Mouse (Mus musculus) C2C12 (cell line): ENCODE data around the gene Rnf145. TPM values are rescaled to one million over a fixed set of nuclear protein-coding genes. Genes with fewer than 3 reads are reported as not detected.

Experiments used
- H3K27me3 ChIP-seq: one replicate; pipeline ENCODE4 v1.6.1; 2011; ENCODE audit not compliant: control insufficient read depth, insufficient read depth, insufficient read length
- H3K36me3 ChIP-seq: one replicate; pipeline ENCODE4 v1.6.1; 2011; ENCODE audit not compliant: control insufficient read depth, insufficient read depth
- H3K4me3 ChIP-seq: one replicate; pipeline ENCODE4 v1.5.1; 2011; ENCODE audit warnings: mild to moderate bottlenecking, control low read depth; ENCODE audit not compliant: poor library complexity, insufficient read depth, severe bottlenecking
- H3K79me2 ChIP-seq: one replicate; pipeline ENCODE4 v1.6.1; 2011; ENCODE audit not compliant: control insufficient read depth, insufficient read depth
- H3K79me3 ChIP-seq: one replicate; pipeline ENCODE4 v1.6.1; 2011; ENCODE audit warnings: low read depth, control low read depth
- H3ac ChIP-seq: one replicate; pipeline ENCODE3; 2011; ENCODE audit warnings: low read depth; ENCODE audit not compliant: control insufficient read depth, insufficient read length
- CEBPB ChIP-seq: IDR thresholded peaks from one replicate; pipeline ENCODE4 v1.6.1; 2011; ENCODE audit warnings: low read depth, mild to moderate bottlenecking, control low read depth, moderate library complexity
- CTCF ChIP-seq: IDR thresholded peaks from one replicate; pipeline ENCODE4 v1.5.1; 2011; ENCODE audit not compliant: control insufficient read depth, insufficient read depth, insufficient read length
- FOSL1 ChIP-seq: IDR thresholded peaks from one replicate; pipeline ENCODE4 v1.8.0; 2011; ENCODE audit warnings: mild to moderate bottlenecking, low read length; ENCODE audit not compliant: poor library complexity, insufficient read depth, severe bottlenecking
- MAX ChIP-seq: IDR thresholded peaks from one replicate; pipeline ENCODE4 v1.6.1; 2011; ENCODE audit warnings: mild to moderate bottlenecking, control low read depth
- MYOD1 ChIP-seq: IDR thresholded peaks from one replicate; pipeline ENCODE4 v1.6.1; 2011; ENCODE audit warnings: low read depth; ENCODE audit not compliant: control insufficient read depth, insufficient read length
- MYOG ChIP-seq: IDR thresholded peaks from one replicate; pipeline ENCODE4 v1.6.1; 2011; ENCODE audit not compliant: control insufficient read depth, insufficient read length; ENCODE audit errors: extremely low read depth
- USF1 ChIP-seq: IDR thresholded peaks from one replicate; pipeline ENCODE4 v1.6.1; 2011; ENCODE audit warnings: low read depth, mild to moderate bottlenecking, control low read depth, moderate library complexity
- polyA plus RNA-seq: library from polyadenylated mRNA; unstranded; fragments of >200 nt; fragmentation: generic; extraction: Trizol; gene quantifications from one replicate; pipeline ENCODE4 v1.2.1, GENCODE M21; 2012; ENCODE audit warnings: missing spikeins

Rnf145 gene
- polyA plus RNA-seq, 1 experiment, result 68.9 TPM

GRCm38 (mm10) chr11:44574391-44574790, 55.6 kb downstream of the Rnf145 start:
- Histone ChIP-seq H3ac (no peak overlapping the region), H3K36me3 (no peaks in the 10 kb centered on the region), H3K79me3 (no peaks in the 10 kb centered on the region), H3K4me3 (no peak overlapping the region), H3K27me3 (no peaks in the 10 kb centered on the region), H3K79me2 (no peaks in the 10 kb centered on the region)
- no peak for TF ChIP-seq MYOG
- TF ChIP-seq FOSL1, result no peak
- TF ChIP-seq CTCF, result no peak
- TF ChIP-seq CEBPB, result no peak
- TF ChIP-seq MYOD1, result no peak
- no peak for TF ChIP-seq USF1
- TF ChIP-seq MAX, result no peak

- Histone ChIP-seq H3ac (no peak overlapping the region), H3K27me3 (no peaks in the 10 kb centered on the region), H3K36me3 (no peaks in the 10 kb centered on the region), H3K79me2 (no peaks in the 10 kb centered on the region), H3K4me3 (no peak overlapping the region), H3K79me3 (no peaks in the 10 kb centered on the region)
- TF ChIP-seq MYOG (no peak), CEBPB (no peak), FOSL1 (no peak), CTCF (no peak), MYOD1 (no peak), MAX (no peak), USF1 (no peak)
Observed at GRCm38 (mm10) chr11:44574820-44575219, 56.1 kb downstream of the Rnf145 start.

- Histone ChIP-seq H3K27me3 (no peaks in the 10 kb centered on the region), H3K4me3 (no peak overlapping the region), H3ac (no peak overlapping the region), H3K36me3 (no peaks in the 10 kb centered on the region), H3K79me3 (no peaks in the 10 kb centered on the region), H3K79me2 (no peaks in the 10 kb centered on the region)
- TF ChIP-seq USF1 (no peak), MAX (no peak), FOSL1 (no peak), MYOD1 (no peak), CEBPB (no peak), CTCF (no peak), MYOG (no peak)
Observed at GRCm38 (mm10) chr11:44577911-44578310, 59.1 kb downstream of the Rnf145 start.

- Histone ChIP-seq H3K36me3 (no peaks in the 10 kb centered on the region), H3ac (no peak overlapping the region), H3K4me3 (no peak overlapping the region), H3K27me3 (no peaks in the 10 kb centered on the region), H3K79me2 (no peaks in the 10 kb centered on the region), H3K79me3 (no peaks in the 10 kb centered on the region)
- TF ChIP-seq FOSL1, result no peak
Observed at GRCm38 (mm10) chr11:44581277-44581683, 62.5 kb downstream of the Rnf145 start.

- Histone ChIP-seq H3K79me3 (no peaks in the 10 kb centered on the region), H3K4me3 (no peak overlapping the region)
- TF ChIP-seq CTCF, result peak; percentile 63
- no peak for TF ChIP-seq MAX
Observed at GRCm38 (mm10) chr11:44586047-44586696, 67.4 kb downstream of the Rnf145 start.

GRCm38 (mm10) chr11:44593016-44593415, 74.3 kb downstream of the Rnf145 start:
- Histone ChIP-seq H3ac (no peak overlapping the region), H3K27me3 (no peaks in the 10 kb centered on the region)
- TF ChIP-seq FOSL1 (no peak), USF1 (no peak), MYOD1 (no peak), CTCF (no peak), MAX (no peak), MYOG (no peak), CEBPB (no peak)

More at GRCm38 (mm10) chr11:44586047-44586696, 67.4 kb downstream of the Rnf145 start:
- Histone ChIP-seq H3K27me3 (no peaks in the 10 kb centered on the region), H3K79me2 (no peaks in the 10 kb centered on the region), H3K36me3 (no peaks in the 10 kb centered on the region), H3ac (no peak overlapping the region)

More at GRCm38 (mm10) chr11:44593016-44593415, 74.3 kb downstream of the Rnf145 start:
- no peaks in the 10 kb centered on the region for H3K36me3 ChIP-seq
- H3K79me2 ChIP-seq, result no peaks in the 10 kb centered on the region
- H3K79me3 ChIP-seq, result no peaks in the 10 kb centered on the region
- H3K4me3 ChIP-seq, result no peak overlapping the region
